Mouse (Mus musculus) naive thymus-derived CD4-positive, alpha-beta T cell, adult 2 months (primary cell): ENCODE results near the gene Atp7b.

Experiments used
- DNase-seq: peaks from one replicate; pipeline ENCODE4 v3.0.0-alpha.2; 2011; ENCODE audit warnings: low read depth

Atp7b gene

GRCm38 (mm10) chr8:22059821-22060445 is at the start of gene Atp7b:
Gene Atp7b (minus strand): TSS chr8:22060305.
- DNase-seq: no peak

DNA sequence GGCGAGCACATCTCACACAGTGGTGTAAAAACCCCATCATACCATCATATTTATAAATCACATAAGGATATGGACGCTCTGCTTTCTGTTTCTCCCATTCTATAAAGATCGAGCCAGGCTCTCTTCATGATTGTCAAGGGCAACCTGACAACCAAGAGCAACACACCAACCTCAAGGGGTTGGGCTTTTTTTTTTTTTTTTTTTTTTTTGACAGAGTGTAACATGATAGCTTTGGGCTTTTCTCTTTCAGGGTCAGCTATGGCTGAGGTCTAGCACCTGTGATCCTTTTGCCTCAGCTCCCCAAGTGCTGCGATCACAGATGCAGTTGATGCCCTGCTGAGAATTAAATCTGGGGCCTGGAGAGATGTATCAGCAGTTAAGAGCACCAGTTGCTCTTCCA is 46.9 kb upstream of the Atp7b start:
- DNase-seq: no peak

- no peak for DNase-seq
Observed at GRCm38 (mm10) chr8:22091568-22091967, 31.5 kb upstream of the Atp7b start.

GRCm38 (mm10) chr8:22089226-22089625 is 29.1 kb upstream of the Atp7b start:
- no peak for DNase-seq

- DNase-seq: no peak
Observed at GRCm38 (mm10) chr8:22079313-22080007, 19.4 kb upstream of the Atp7b start.

- DNase-seq: no peak
Observed at GRCm38 (mm10) chr8:22061126-22061525, 1.0 kb upstream of the Atp7b start.

DNA sequence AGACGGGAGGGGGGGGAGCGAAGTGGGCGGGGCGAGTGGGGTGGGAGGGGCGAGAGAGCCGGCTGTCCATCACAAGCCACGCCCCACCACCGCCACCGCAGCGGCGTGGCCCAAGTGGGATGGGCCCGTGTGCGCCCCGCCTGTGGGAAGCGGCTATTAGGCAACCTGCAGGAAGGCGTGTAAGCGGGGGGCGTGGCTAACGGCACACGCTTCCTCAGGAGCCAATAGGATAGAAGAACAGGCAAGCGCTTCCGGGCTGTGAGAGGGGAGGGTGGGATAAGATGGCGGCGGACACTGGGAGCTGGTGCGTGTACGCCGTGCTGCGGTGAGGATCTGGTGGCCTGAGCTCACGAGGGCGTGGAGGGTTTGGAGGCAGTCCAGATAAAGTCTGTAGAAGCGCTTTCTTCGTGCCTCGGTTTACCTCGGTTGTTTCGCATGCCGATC is 363 bp upstream of the Atp7b start, which contains the start of gene Alg11:
Alg11 (plus strand) TSS at position 276 of the 444 bp plus-strand sequence.
- DNase-seq: peak; percentile 97

- peak; percentile 6 for DNase-seq
Observed at GRCm38 (mm10) chr8:22059153-22059738, 859 bp downstream of the Atp7b start.

DNA sequence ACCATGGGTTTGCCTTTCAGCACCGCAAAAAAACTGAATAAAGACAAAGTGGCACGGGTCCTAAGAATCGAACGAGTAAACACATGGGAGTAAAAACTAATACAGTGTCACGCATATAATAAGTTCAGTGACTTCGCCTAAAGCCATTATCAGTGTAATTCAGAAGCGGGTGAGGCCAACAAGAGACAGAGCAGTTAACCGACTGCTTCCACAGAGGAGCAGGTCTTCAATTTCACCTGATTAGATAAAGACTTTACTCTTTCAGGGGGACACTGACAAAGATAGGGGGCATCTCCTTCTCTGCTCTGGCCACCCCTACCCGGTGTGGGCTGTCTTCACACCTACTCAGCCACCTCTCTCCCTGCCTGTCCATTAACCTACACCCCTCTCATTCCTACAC is 1.7 kb downstream of the Atp7b start:
- no peak for DNase-seq

- no peak for DNase-seq
Observed at GRCm38 (mm10) chr8:22056850-22057249, 3.3 kb downstream of the Atp7b start.

GRCm38 (mm10) chr8:22055492-22055877 is 4.6 kb downstream of the Atp7b start:
- no peak for DNase-seq

DNA sequence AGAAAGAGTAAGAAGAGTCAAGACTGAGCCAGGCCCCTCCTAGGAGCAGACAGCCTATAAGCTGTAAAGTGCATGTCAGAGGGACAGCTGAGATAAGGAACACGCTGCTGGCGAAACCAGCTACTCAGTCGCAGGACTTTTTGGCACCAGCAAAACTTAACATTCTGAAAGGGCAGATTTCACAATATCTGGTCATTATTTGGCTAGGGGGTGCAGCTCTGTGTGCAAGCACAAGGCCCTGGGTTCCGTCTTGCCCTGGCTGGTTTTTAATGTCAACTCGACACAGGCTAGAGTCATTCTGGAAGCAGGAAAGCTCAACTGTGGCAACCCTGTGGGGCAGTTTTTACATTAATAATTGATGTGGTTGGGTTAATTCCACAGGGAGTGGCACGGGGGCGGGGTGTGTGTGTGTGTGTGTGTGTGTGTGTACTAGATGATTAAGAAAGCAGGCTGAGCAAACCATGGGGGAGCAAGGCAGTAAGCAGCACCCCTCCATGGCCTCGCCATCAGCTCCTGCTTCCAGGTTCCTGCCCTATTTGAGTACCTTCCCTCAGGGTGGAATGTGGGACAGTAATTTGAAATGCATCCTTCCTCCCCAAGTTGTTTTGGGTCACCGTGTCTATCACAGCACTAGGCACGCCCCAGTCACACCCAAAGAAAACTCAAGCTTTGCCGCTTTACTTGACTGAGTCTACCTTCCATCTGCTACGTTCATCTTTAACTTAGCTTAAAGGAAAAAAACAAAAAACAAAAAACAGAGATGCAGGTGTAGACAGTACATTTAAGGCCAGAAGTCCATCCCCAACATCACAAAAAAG is 5.2 kb downstream of the Atp7b start:
- DNase-seq: no peak

DNA sequence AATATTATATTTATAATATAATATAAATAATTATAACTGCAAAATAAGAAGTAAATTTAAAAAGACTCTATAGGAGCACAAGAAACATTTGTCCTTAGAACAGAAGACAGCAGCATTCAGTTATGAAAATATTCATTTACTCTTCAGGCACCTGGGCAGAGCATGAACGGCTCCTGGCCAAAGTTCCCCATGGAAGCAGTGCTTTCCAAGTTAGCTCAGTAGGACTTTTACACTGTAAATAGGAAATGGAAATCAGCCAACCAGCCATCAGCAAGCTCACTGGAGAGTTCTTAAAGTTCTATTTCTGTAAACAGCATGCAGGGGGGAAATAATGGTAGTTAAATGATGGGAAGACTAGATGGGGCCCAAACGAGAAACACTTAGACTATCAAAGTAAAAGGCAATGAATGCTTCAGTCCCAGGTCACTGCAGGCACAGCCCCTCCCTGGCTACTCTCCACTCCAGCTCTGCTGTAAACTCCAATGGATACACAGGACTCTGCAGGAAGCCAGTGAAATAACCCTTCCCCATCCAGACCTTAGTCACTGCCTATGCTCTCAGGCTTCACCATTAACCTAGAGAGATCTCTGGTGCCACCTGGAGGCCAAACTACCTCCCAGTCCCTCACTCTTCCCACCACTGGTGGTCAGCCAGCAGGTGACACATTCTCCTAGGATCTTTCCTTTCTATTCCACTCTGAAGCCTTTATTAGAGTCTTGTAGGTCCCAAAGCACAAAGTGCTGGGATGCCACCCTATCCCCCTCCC is 12.2 kb downstream of the Atp7b start:
- peak; percentile 49 for DNase-seq

DNA sequence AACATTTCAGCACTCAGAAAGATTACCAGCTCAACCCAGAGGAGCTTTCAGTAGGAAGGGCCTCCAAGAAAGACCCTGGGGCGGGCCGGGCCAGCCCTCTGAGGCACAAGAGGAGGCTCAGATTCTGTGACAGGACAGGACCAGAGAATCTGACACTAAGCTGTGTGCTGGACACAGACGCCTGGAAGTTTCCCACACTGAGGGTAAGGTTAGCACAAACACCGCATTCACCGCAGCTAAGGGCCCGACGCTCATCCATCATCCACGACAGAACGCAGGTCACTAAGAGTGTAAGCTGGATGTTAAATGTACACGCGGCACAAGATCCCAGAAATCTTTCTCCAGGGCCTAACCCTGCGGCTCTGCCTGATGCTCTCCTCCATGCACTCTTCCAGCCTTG is 16.4 kb downstream of the Atp7b start:
- no peak for DNase-seq

GRCm38 (mm10) chr8:22042515-22042914 is 17.6 kb downstream of the Atp7b start:
- DNase-seq: no peak

DNA sequence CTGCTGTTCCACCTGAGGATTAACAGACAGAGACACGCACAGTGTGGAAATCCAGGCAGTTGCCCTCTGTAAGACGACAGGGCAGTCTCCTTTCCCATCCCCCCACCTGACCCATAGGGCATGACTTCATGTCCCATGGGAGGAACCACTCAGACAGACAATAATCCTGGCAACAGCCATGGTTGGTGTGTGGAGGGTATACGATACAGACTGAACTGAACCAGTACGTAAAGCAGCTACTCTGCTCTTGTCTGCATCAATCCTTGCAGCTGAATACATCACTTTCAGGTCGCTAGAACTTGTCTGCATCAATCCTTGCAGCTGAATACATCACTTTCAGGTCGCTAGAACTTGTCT is 20.0 kb downstream of the Atp7b start:
- DNase-seq: no peak

DNA sequence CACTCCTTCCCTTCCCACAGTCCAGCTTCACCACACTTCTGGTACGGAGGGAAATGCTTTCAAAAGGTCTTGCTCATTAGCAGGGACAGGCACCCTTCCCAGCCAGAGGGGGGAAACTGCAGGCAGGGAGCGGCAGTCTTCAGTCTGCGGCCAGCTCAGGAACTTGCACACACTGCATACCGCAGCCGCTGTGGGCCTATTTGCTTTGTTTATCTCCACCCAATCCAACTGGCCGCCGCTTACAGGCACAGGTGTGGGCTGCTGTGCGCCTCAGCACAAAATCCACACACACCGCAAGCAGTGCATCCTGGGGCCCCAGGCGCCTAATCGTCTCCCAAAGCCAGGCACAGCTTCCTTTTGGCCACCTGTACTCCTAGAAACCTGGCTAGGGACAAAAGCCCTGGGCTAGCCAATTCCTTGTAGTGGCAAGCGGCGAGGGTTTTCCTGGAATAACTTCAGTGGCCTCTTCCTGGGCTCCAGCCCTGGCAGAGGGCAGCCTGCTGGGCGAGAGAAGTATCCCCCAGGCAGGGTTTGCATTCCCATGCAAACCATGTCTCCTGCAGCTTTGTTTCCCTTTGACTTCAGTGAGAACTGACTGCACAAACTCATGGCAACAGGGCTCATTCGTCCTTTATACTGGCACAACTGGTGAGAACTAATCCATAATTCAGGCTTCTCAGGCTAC is 20.5 kb downstream of the Atp7b start:
- DNase-seq: no peak

DNA sequence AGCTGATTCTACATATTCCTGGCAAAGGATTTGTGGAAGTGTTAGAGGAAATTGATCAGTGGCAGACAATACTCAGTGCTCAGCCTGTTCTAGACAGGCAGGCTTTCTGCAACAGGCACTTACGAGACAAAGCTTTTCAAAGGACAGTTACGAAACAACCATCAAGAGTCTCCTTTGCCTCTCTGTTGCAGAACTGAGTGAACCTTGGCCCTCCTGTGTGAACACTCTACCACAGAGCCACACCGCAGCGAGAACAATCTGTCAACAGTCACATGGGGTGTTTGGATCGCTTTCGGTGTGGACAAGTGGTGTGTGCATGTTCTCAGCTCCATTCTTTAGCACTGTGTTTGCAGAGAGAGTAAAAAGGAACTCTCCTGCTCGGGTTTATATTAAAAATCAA is 23.1 kb downstream of the Atp7b start:
- DNase-seq: no peak

GRCm38 (mm10) chr8:22036137-22036536 is 24.0 kb downstream of the Atp7b start:
- DNase-seq: no peak

GRCm38 (mm10) chr8:22030990-22031389 is 29.1 kb downstream of the Atp7b start:
- DNase-seq: no peak

DNA sequence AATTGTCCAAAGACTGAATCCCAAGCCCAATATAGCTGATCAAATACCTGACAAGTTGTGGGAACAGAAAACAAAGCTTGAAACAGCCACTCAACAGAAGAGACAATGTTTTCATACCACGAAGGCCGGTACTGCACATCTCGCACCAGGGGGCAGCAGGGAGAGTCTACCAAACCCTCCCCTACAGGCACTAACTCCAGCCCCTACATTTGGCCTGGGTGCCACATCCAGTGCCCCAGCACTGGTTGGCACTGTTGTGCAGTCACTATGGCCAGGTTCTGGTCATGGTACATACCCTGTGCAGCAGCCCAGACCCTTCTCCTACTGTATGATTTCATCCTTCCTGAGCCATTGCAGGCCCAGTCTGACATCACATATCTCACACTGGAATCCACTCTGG is 31.1 kb downstream of the Atp7b start:
- DNase-seq: no peak
